Mouse (Mus musculus): Measurements from ENCODE around the gene Pef1. TPM values are rescaled to one million over a fixed set of nuclear protein-coding genes. Genes with fewer than 3 reads are reported as not detected.

Gene Pef1
- polyA plus RNA-seq, 1 experiment: 62.4 TPM

- H3K79me2 ChIP-seq (ENCODE audit: control insufficient read depth, insufficient read depth): no peaks in the 10 kb centered on the region
- no peaks in the 10 kb centered on the region for H3K27me3 ChIP-seq (ENCODE audit: control insufficient read depth, insufficient read depth, insufficient read length)
- TF ChIP-seq SRF (IDR thresholded peaks at IDR 0.05; ENCODE audit: control insufficient read depth, insufficient read length, low read depth) (no peak), MAX (IDR thresholded peaks at IDR 0.05; ENCODE audit: low read depth) (no peak), MYOD1 (IDR thresholded peaks at IDR 0.05; ENCODE audit: control insufficient read depth in 1 of 3, insufficient read length in 2 of 3, low read depth in 2 of 3) (no peak)
- H3K4me3 ChIP-seq: no peak overlapping the region
- no peak overlapping the region for H3ac ChIP-seq (ENCODE audit: control insufficient read depth, insufficient read length)
- H3K36me3 ChIP-seq (ENCODE audit: control insufficient read depth, insufficient read depth): no peaks in the 10 kb centered on the region
- H3K4me2 ChIP-seq (ENCODE audit: low read depth): no peak overlapping the region
Measured at GRCm38 (mm10) chr4:130164121-130164520, 61.8 kb downstream of the Pef1 start.

- H3ac ChIP-seq (ENCODE audit: control insufficient read depth, insufficient read length): no peak overlapping the region
- no peak overlapping the region for H3K4me2 ChIP-seq (ENCODE audit: low read depth)
Measured at GRCm38 (mm10) chr4:130166061-130166460, 63.7 kb downstream of the Pef1 start.

GRCm38 (mm10) chr4:130166592-130166991 is 64.2 kb downstream of the Pef1 start:
- H3K4me3 ChIP-seq: no peak overlapping the region
- H3ac ChIP-seq (ENCODE audit: control insufficient read depth, insufficient read length): no peak overlapping the region
- no peaks in the 10 kb centered on the region for H3K36me3 ChIP-seq (ENCODE audit: control insufficient read depth, insufficient read depth)
- no peak overlapping the region for H3K4me2 ChIP-seq (ENCODE audit: low read depth)
- H3K79me2 ChIP-seq (ENCODE audit: control insufficient read depth, insufficient read depth): no peaks in the 10 kb centered on the region
- TF ChIP-seq POLR2AphosphoS2 (IDR thresholded peaks at IDR 0.05; ENCODE audit: insufficient read length, low read depth): no peak
- TF ChIP-seq MAX (IDR thresholded peaks at IDR 0.05; ENCODE audit: low read depth): no peak
- no peak for TF ChIP-seq TCF12 (IDR thresholded peaks at IDR 0.05; ENCODE audit: insufficient read depth, poor library complexity, severe bottlenecking)
- no peak for TF ChIP-seq MYOD1 (IDR thresholded peaks at IDR 0.05; ENCODE audit: control insufficient read depth in 1 of 3, insufficient read length in 2 of 3, low read depth in 2 of 3)
- no peak for TF ChIP-seq SRF (IDR thresholded peaks at IDR 0.05; ENCODE audit: control insufficient read depth, insufficient read length, low read depth)
- TF ChIP-seq POLR2A (IDR thresholded peaks at IDR 0.05; ENCODE audit: insufficient read length, low read depth): no peak
- TF ChIP-seq CEBPB (IDR thresholded peaks at IDR 0.05; ENCODE audit: insufficient read depth, poor library complexity, severe bottlenecking): no peak
- TF ChIP-seq MYOG (IDR thresholded peaks at IDR 0.05; ENCODE audit: control insufficient read depth in 1 of 3, insufficient read depth in 1 of 3, insufficient read length in 2 of 3, low read depth in 2 of 3): no peak
- TF ChIP-seq E2F4 (IDR thresholded peaks at IDR 0.05; ENCODE audit: insufficient read depth): no peak
- no peak for TF ChIP-seq TCF3 (IDR thresholded peaks at IDR 0.05; ENCODE audit: insufficient read length, low read depth)
- no peak for TF ChIP-seq REST (IDR thresholded peaks at IDR 0.05; ENCODE audit: insufficient read depth, insufficient read length)
- TF ChIP-seq USF1 (IDR thresholded peaks at IDR 0.05; ENCODE audit: low read depth): no peak
- no peaks in the 10 kb centered on the region for H3K27me3 ChIP-seq (ENCODE audit: control insufficient read depth, insufficient read depth, insufficient read length)

More at GRCm38 (mm10) chr4:130166061-130166460, 63.7 kb downstream of the Pef1 start:
- Histone ChIP-seq H3K27me3 (ENCODE audit: control insufficient read depth, insufficient read depth, insufficient read length) (no peaks in the 10 kb centered on the region), H3K79me2 (ENCODE audit: control insufficient read depth, insufficient read depth) (no peaks in the 10 kb centered on the region), H3K4me3 (no peak overlapping the region), H3K36me3 (ENCODE audit: control insufficient read depth, insufficient read depth) (no peaks in the 10 kb centered on the region)
- TF ChIP-seq TCF12 (IDR thresholded peaks at IDR 0.05; ENCODE audit: insufficient read depth, poor library complexity, severe bottlenecking) (no peak), MAX (IDR thresholded peaks at IDR 0.05; ENCODE audit: low read depth) (no peak), SRF (IDR thresholded peaks at IDR 0.05; ENCODE audit: control insufficient read depth, insufficient read length, low read depth) (no peak), USF1 (IDR thresholded peaks at IDR 0.05; ENCODE audit: low read depth) (no peak), POLR2AphosphoS2 (IDR thresholded peaks at IDR 0.05; ENCODE audit: insufficient read length, low read depth) (no peak), MYOD1 (IDR thresholded peaks at IDR 0.05; ENCODE audit: control insufficient read depth in 1 of 3, insufficient read length in 2 of 3, low read depth in 2 of 3) (no peak), E2F4 (IDR thresholded peaks at IDR 0.05; ENCODE audit: insufficient read depth) (no peak), CEBPB (IDR thresholded peaks at IDR 0.05; ENCODE audit: insufficient read depth, poor library complexity, severe bottlenecking) (no peak), REST (IDR thresholded peaks at IDR 0.05; ENCODE audit: insufficient read depth, insufficient read length) (no peak), MYOG (IDR thresholded peaks at IDR 0.05; ENCODE audit: control insufficient read depth in 1 of 3, insufficient read depth in 1 of 3, insufficient read length in 2 of 3, low read depth in 2 of 3) (no peak), POLR2A (IDR thresholded peaks at IDR 0.05; ENCODE audit: insufficient read length, low read depth) (no peak), TCF3 (IDR thresholded peaks at IDR 0.05; ENCODE audit: insufficient read length, low read depth) (no peak)

- Histone ChIP-seq H3K4me2 (ENCODE audit: low read depth) (no peak overlapping the region), H3K4me3 (no peak overlapping the region), H3K79me2 (ENCODE audit: control insufficient read depth, insufficient read depth) (no peaks in the 10 kb centered on the region), H3K27me3 (ENCODE audit: control insufficient read depth, insufficient read depth, insufficient read length) (no peaks in the 10 kb centered on the region), H3ac (ENCODE audit: control insufficient read depth, insufficient read length) (no peak overlapping the region), H3K36me3 (ENCODE audit: control insufficient read depth, insufficient read depth) (no peaks in the 10 kb centered on the region)
- TF ChIP-seq TCF3 (IDR thresholded peaks at IDR 0.05; ENCODE audit: insufficient read length, low read depth): no peak
- no peak for TF ChIP-seq SRF (IDR thresholded peaks at IDR 0.05; ENCODE audit: control insufficient read depth, insufficient read length, low read depth)
- TF ChIP-seq REST (IDR thresholded peaks at IDR 0.05; ENCODE audit: insufficient read depth, insufficient read length): no peak
- no peak for TF ChIP-seq MAX (IDR thresholded peaks at IDR 0.05; ENCODE audit: low read depth)
Measured at GRCm38 (mm10) chr4:130167321-130167720, 65.0 kb downstream of the Pef1 start.

GRCm38 (mm10) chr4:130167814-130168213 is 65.5 kb downstream of the Pef1 start:
- peak overlapping the region; percentile 27 for H3K4me2 ChIP-seq (ENCODE audit: low read depth)
- no peaks in the 10 kb centered on the region for H3K27me3 ChIP-seq (ENCODE audit: control insufficient read depth, insufficient read depth, insufficient read length)
- H3K79me2 ChIP-seq (ENCODE audit: control insufficient read depth, insufficient read depth): no peaks in the 10 kb centered on the region
- H3ac ChIP-seq (ENCODE audit: control insufficient read depth, insufficient read length): no peak overlapping the region
- H3K36me3 ChIP-seq (ENCODE audit: control insufficient read depth, insufficient read depth): no peaks in the 10 kb centered on the region
- TF ChIP-seq MYOG (IDR thresholded peaks at IDR 0.05; ENCODE audit: control insufficient read depth in 1 of 3, insufficient read depth in 1 of 3, insufficient read length in 2 of 3, low read depth in 2 of 3) (no peak), REST (IDR thresholded peaks at IDR 0.05; ENCODE audit: insufficient read depth, insufficient read length) (no peak)
- no peak overlapping the region for H3K4me3 ChIP-seq

All from myocyte (in vitro differentiated cells).